Mouse (Mus musculus): Measurements from ENCODE around the gene Rsg1. TPM values are rescaled to one million over a fixed set of nuclear protein-coding genes. Genes with fewer than 3 reads are reported as not detected.
A peak's percentile ranks its signal among the peaks of the same experiment; 100 is the strongest.

Gene Rsg1
- total and polyA plus RNA-seq, 3 experiments, result 0.42 to 1.1 (median 0.52) TPM

DNA sequence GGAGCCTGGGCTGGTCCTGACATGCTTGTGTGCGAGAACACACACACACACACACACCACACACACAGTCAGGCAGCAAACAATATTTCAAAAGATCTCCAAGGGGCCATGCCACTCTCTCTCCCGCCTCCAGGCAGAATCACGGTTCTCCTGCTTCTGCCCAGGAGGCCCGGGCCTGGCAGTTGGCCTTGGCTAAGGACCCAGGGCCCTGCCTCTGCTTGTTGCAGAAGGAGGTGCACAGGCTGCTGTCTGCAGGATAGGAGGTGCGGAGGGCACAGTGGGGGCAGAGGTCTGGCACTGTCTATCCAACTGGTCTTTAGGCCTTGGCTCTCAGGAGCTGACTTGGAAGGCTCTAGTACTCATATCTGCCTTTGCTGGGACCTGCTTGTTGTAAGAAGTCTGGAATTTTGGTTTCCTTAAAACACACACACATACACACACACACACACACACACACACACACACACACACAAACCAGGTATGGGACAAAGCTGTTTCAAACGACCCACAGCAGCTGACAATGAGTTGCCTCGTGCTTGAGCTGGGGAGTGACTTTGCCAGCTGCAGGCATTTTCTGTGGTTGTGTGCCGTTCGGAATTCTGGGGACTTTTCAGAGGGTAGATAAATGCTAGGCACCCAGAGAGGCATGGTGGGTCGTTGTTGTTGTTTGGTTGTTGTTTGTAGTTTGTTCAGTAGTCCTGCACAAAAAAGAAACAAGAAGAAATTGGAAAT, 49.3 kb downstream of the Rsg1 start:
- TF ChIP-seq POLR2A (IDR thresholded peaks at IDR 0.05; ENCODE audit: insufficient read depth, low read depth, low read length) (no peak), CTCF (IDR thresholded peaks at IDR 0.05) (no peak), EP300 (IDR thresholded peaks at IDR 0.05; ENCODE audit: insufficient read depth, low read depth, low read length) (no peak)
- intact Hi-C loops (cut with DNase I), result no loop called here

DNA sequence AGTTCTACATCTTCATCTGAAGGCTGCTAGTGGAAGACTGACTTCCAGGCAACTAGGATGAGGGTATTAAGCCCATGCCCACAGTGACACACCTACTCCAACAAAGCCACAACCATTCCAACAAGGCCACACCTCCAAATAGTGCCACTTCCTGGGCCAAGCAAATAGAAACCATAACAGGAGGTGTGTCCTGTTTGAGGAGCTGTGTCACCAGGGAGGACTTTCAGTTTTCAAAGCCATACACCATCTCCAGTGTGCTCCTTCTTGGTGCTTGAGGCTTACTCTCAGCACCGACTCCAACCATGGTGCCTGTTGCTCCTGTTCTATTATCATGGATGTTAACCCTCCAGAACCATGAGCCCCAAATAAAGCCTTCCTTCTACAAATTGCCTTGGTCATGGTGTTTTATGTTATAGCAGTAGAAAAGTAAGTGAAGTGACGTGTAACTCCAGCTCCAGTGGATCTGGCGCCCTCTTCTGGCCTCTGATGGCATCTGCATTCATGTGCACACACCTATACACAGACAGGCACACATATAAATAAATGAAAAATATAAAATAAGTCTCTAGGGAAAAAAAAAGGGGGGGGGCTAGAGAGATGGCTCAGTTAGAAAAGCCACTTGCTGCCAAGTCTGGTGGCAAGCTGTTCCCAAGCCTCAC, 52.4 kb downstream of the Rsg1 start:
- Histone ChIP-seq H3K27ac (no peak overlapping the region), H3K79me2 (replicated peaks; ENCODE audit: control insufficient read depth, insufficient read depth, low read length) (no peaks in the 10 kb centered on the region), H3K36me3 (ENCODE audit: control insufficient read depth, insufficient read depth, low read length) (no peaks in the 10 kb centered on the region), H3K4me3 (no peak overlapping the region), H3K27me3 (ENCODE audit: control insufficient read depth, insufficient read depth, low read length) (no peaks in the 10 kb centered on the region), H3K4me1 (ENCODE audit: control insufficient read depth, insufficient read depth, low read length) (no peaks in the 10 kb centered on the region), H3K9ac (ENCODE audit: low read depth, low read length) (no peak overlapping the region)
- WGBS, result 95% methylated on average over 3 of the region's 3 CpGs
- DNase-seq, result no peak
- intact Hi-C loops (cut with DNase I), result no loop called here
- TF ChIP-seq POLR2A (IDR thresholded peaks at IDR 0.05; ENCODE audit: insufficient read depth, low read depth, low read length) (no peak), EP300 (IDR thresholded peaks at IDR 0.05; ENCODE audit: insufficient read depth, low read depth, low read length) (no peak), CTCF (IDR thresholded peaks at IDR 0.05) (peak; percentile 21; the same call in 1 of the 2 replicates)

More for the DNA sequence above, 49.3 kb downstream of the Rsg1 start:
- no peaks in the 10 kb centered on the region for H3K36me3 ChIP-seq (ENCODE audit: control insufficient read depth, insufficient read depth, low read length)
- no peak overlapping the region for H3K4me3 ChIP-seq
- no peak for DNase-seq
- H3K27me3 ChIP-seq (ENCODE audit: control insufficient read depth, insufficient read depth, low read length), result no peaks in the 10 kb centered on the region
- H3K4me1 ChIP-seq (ENCODE audit: control insufficient read depth, insufficient read depth, low read length), result no peaks in the 10 kb centered on the region
- H3K9ac ChIP-seq (ENCODE audit: low read depth, low read length), result no peak overlapping the region
- 77% methylated on average over 10 of the region's 10 CpGs for WGBS
- no peaks in the 10 kb centered on the region for H3K79me2 ChIP-seq (replicated peaks; ENCODE audit: control insufficient read depth, insufficient read depth, low read length)
- H3K27ac ChIP-seq, result no peak overlapping the region

DNA sequence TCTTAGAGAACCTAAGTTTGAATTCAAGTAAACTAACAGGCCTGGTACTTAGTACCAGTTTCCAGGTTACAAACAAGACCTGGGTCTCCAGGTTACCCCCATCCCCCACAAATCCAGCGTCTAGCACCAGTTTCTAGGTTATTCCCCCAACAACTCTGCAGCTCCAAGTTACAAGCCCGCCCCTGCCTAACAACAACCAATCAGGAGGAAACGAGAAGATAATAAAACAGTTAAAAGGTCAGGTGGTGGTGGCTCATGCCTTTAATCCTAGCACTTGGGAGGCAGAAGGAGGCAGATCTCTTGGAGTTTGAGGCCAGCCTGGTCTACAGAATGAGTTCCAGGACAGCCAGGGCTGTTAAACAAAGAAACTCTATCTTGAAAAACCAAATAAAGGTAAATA, 53.5 kb downstream of the Rsg1 start:
- no peaks in the 10 kb centered on the region for H3K79me2 ChIP-seq (replicated peaks; ENCODE audit: control insufficient read depth, insufficient read depth, low read length)
- no peak for DNase-seq
- no peak overlapping the region for H3K27ac ChIP-seq
- H3K4me3 ChIP-seq, result no peak overlapping the region
- intact Hi-C loops (cut with DNase I), result no loop called here
- no peak overlapping the region for H3K9ac ChIP-seq (ENCODE audit: low read depth, low read length)
- H3K4me1 ChIP-seq (ENCODE audit: control insufficient read depth, insufficient read depth, low read length), result no peaks in the 10 kb centered on the region
- 77% methylated on average over 3 of the region's 3 CpGs for WGBS
- no peak for TF ChIP-seq CTCF (IDR thresholded peaks at IDR 0.05)
- no peaks in the 10 kb centered on the region for H3K27me3 ChIP-seq (ENCODE audit: control insufficient read depth, insufficient read depth, low read length)
- H3K36me3 ChIP-seq (ENCODE audit: control insufficient read depth, insufficient read depth, low read length), result no peaks in the 10 kb centered on the region

DNA sequence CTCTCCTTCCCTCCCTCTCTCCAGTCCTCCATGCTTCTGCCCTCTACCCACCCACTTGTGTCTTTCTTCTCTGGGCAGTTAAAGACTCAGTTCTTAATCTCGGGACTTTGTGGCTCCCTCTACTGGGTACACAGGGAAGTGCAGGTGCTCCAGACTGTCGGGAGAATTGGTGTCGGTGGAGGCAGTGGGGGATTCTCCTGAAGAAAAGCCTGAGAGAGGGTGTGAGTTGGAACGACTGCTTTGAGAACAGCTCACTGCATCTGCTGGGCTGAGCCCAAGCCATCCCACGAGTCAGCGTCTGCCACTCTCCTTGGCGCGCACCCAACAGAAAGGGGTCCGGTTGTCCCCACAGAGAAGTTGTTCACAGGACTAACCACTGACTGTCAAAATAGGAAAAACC, 54.1 kb downstream of the Rsg1 start:
- intact Hi-C loops (cut with DNase I), result loop anchor here (1.0 kb wide), 1 partner anchor 122 kb away; no protein-coding TSS in a partner anchor
- Histone ChIP-seq H3K79me2 (replicated peaks; ENCODE audit: control insufficient read depth, insufficient read depth, low read length) (no peaks in the 10 kb centered on the region), H3K4me3 (no peak overlapping the region), H3K36me3 (ENCODE audit: control insufficient read depth, insufficient read depth, low read length) (no peaks in the 10 kb centered on the region), H3K4me1 (ENCODE audit: control insufficient read depth, insufficient read depth, low read length) (peaks cover 3% of the 10 kb centered on the region; the same call in 1 of the 2 replicates), H3K9ac (ENCODE audit: low read depth, low read length) (no peak overlapping the region), H3K27me3 (ENCODE audit: control insufficient read depth, insufficient read depth, low read length) (no peaks in the 10 kb centered on the region), H3K27ac (no peak overlapping the region)
- DNase-seq, result peak in 1 of 2 experiments; percentile 77
- TF ChIP-seq CTCF (IDR thresholded peaks at IDR 0.05) (no peak; the same call in none of the 2 replicates), EP300 (IDR thresholded peaks at IDR 0.05; ENCODE audit: insufficient read depth, low read depth, low read length) (no peak), POLR2A (IDR thresholded peaks at IDR 0.05; ENCODE audit: insufficient read depth, low read depth, low read length) (no peak)
- 33% methylated on average over 9 of the region's 9 CpGs for WGBS

DNA sequence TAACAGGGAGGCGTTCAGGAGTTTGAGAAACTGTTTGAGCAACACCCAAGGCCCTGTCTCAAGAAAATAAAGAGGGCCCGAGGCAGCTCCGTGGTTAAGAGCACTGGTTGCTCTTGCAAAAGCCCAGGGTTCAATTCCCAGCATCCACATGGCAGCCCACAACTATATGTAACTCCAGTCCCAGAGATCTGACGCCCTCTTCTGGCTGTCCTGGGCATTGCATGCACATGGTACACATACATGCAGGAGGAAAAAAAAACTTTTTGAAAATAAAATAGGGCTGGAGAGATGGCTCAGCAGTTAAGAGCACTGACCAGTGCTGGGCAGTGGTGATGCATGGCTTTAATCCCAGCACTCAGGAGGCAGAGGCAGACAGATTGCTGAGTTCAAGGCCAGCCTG, 54.6 kb downstream of the Rsg1 start:
- Histone ChIP-seq H3K79me2 (replicated peaks; ENCODE audit: control insufficient read depth, insufficient read depth, low read length) (no peaks in the 10 kb centered on the region), H3K4me3 (no peak overlapping the region), H3K36me3 (ENCODE audit: control insufficient read depth, insufficient read depth, low read length) (no peaks in the 10 kb centered on the region), H3K27ac (no peak overlapping the region), H3K9ac (ENCODE audit: low read depth, low read length) (no peak overlapping the region), H3K27me3 (ENCODE audit: control insufficient read depth, insufficient read depth, low read length) (no peaks in the 10 kb centered on the region), H3K4me1 (ENCODE audit: control insufficient read depth, insufficient read depth, low read length) (peaks cover 4% of the 10 kb centered on the region; the same call in 1 of the 2 replicates)
- 73% methylated on average over 4 of the region's 4 CpGs for WGBS
- no peak for DNase-seq
- intact Hi-C loops (cut with DNase I), result loop anchor here (1.0 kb wide), 1 partner anchor 122 kb away; no protein-coding TSS in a partner anchor
- no peak for TF ChIP-seq CTCF (IDR thresholded peaks at IDR 0.05)
- TF ChIP-seq EP300 (IDR thresholded peaks at IDR 0.05; ENCODE audit: insufficient read depth, low read depth, low read length), result no peak
- no peak for TF ChIP-seq POLR2A (IDR thresholded peaks at IDR 0.05; ENCODE audit: insufficient read depth, low read depth, low read length)

DNA sequence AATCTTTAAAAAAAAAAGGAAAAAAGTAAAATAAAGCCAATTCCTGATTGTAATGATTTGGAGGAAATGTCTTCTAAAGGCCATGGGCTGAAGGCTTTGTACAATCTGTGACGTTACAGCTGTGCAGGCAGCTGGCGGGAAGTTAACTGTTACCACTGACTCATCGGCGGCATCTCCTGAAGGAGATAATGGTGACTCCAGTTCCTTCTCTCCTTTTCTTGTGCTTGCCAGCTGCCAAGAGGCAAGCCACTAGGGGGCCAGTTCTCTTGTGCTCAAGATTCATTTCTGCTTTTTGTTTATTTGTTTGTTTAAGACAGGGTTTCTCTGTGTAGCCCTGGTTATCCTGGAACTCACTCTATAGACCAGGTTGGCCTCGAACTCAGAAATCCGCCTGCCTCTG, 55.3 kb downstream of the Rsg1 start:
- Histone ChIP-seq H3K36me3 (ENCODE audit: control insufficient read depth, insufficient read depth, low read length) (no peaks in the 10 kb centered on the region), H3K4me1 (ENCODE audit: control insufficient read depth, insufficient read depth, low read length) (peaks cover 4% of the 10 kb centered on the region; the same call in 1 of the 2 replicates), H3K9ac (ENCODE audit: low read depth, low read length) (no peak overlapping the region), H3K27me3 (ENCODE audit: control insufficient read depth, insufficient read depth, low read length) (no peaks in the 10 kb centered on the region), H3K27ac (no peak overlapping the region), H3K4me3 (no peak overlapping the region), H3K79me2 (replicated peaks; ENCODE audit: control insufficient read depth, insufficient read depth, low read length) (no peaks in the 10 kb centered on the region)
- DNase-seq, result no peak
- 53% methylated on average over 6 of the region's 6 CpGs for WGBS
- TF ChIP-seq CTCF (IDR thresholded peaks at IDR 0.05), result peak; percentile 22; the same call in 1 of the 2 replicates
- TF ChIP-seq POLR2A (IDR thresholded peaks at IDR 0.05; ENCODE audit: insufficient read depth, low read depth, low read length), result no peak
- intact Hi-C loops (cut with DNase I), result no loop called here

All from heart, adult 2 months (tissue).